3 mouse cellular contexts compared by ENCODE assay signal in genomic region chr17:8403932-8404331, GRCm38 (mm10). TPM values are rescaled to one million over a fixed set of nuclear protein-coding genes. Genes with fewer than 3 reads are reported as not detected.
"Had no signal": no experiment of that assay in that cellular context is flagged by ENCODE, and none has a peak within 500 bp of the region (broad histone marks: within the 10 kb centered on the region; RNA-seq: fewer than 3 reads in every experiment).

No protein-coding gene starts in this region.

RNA-seq across cellular contexts. Expression of gene T, which starts 30.3 kb away (rescaled TPM):
- polyA plus RNA-seq: inflammation-experienced regulatory T-cells, adult 6 months; kidney, adult 2 months; large intestine, adult 2 months had no signal
